Mouse (Mus musculus) adrenal gland, adult 18-20 months (tissue): Measurements from ENCODE around the gene Sod3. TPM values are rescaled to one million over a fixed set of nuclear protein-coding genes. Genes with fewer than 3 reads are reported as not detected.

ENCODE experiments used
- DNase-seq, 2 experiments: peaks; one replicate each; pipeline ENCODE4 v3.0.0; 2021 to 2022; ENCODE audit warnings: low spot score in 2 of 2
- total RNA-seq, 2 experiments: library from RNA; stranded (reverse); gene quantifications; 1 replicate in 1 of 2; 2 replicates in 1 of 2; pipeline ENCODE4 v1.2.3; 2021

The Sod3 gene
- total RNA-seq, 2 experiments from 2014 or later = 155 to 227 TPM

GRCm38 (mm10) chr5:52370901-52371300 is 7.3 kb downstream of the Sod3 start:
- DNase-seq = no peak

DNA sequence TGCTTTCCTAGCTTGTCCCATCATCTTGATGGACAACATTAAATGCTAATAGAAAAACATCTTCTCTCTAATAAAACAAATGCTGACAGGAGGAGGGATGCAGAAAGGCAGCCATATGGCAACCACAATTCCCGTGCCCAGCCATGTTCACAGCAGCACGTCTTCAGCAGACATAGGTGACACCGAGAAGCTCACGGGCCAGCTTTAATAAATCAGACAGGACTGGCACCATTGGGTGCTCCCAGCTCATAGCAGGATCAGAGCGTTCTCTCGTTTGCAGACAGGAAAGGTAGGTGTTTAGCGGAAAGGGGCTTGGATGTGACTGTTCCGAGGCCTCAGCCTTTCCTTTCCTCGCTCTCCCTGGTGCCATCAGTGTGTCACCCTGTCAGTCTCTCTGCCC is 12.3 kb downstream of the Sod3 start:
- DNase-seq = no peak

GRCm38 (mm10) chr5:52382837-52383236 is 19.2 kb downstream of the Sod3 start:
- no peak for DNase-seq

DNA sequence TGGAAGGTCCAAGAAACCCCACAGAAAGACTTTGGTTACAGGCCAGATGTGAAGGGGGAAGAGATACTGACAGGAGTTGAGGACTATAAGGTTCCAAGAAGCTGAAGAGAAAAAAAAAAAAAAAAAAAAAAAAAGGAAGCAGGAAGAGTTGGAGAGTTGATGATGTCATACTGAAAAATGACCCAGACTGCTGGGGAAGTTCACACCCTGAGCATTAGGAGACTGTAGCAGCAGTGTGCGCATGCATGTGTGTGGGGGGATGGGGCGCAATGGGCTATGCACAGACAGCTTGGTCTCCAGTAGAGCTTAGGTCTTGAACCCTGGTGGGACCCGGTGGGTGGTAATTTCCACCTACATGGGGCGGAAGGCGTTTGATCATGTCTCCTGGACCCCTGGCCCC is 20.2 kb downstream of the Sod3 start:
- DNase-seq = no peak

DNA sequence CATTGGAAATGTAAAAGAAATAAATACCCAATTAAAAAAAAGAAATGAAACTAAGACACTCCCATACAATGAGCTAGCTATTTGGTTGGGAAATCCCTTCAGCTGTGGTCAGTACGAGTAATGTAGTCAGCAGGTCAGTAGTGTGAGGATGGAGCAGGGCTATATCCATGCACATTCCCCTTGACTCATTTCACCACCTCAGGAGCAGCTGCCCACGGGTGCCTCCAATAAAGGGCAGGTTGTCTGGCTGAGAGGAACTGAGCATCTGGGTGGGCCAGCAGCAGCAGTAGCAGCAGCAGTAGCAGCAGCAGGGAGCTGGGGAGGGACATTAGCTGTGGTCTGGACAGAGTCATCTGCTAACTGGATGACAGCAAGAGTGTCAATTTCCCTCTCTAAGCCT is 22.4 kb downstream of the Sod3 start:
- no peak for DNase-seq

DNA sequence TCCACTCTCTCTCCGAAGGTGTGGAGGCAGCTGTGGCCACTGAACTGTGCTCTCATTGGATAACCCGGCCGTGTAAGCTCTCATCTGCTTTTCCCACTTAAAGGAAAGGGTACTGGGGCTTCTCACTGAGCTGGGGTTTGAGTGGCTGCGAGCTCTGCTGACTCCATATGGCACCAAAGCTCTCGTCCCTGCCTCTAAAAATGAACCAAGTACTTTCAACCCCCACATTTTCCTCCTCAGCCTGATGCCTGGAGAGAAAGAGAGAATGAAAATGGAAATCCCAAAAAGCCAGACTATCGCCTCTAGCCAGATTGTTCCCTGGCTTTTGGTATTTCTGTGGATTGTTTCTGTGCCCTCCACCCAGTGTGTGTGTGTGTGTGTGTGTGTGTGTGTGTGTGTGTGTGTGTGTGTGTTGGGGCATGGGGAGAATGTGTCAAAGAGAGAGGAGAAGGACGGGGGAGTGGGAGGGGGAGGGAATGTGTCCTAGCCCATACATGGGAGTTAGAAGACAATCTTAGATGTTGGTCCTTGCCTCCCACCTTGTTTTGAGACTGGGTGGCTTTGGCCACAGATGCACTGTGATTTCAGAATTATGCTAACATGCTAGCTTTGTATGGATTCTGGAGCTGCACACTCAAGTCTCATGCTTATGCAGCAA is 24.6 kb downstream of the Sod3 start:
- no peak for DNase-seq

- no peak for DNase-seq
Observed at GRCm38 (mm10) chr5:52390381-52390780, 26.8 kb downstream of the Sod3 start.

DNA sequence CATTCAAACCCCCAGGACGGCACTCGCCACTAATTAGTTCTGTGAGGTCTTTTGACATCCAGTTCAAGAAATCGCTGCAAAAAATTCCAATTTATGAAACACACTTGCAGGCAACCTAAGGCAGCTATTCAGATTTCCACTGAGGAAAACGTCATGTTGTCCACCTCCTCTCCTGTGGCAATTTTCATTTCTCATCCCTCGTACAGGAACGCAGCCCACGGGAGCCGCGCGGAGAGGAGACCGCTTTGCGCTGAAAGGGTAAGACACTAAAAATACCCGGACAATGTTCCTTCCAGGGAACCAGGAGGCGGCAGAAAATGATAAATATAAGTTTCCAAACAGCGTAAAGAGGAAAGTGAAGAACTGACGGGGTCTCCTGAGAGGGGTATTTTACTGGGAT is 27.9 kb downstream of the Sod3 start:
- DNase-seq = no peak

- no peak for DNase-seq
Observed at GRCm38 (mm10) chr5:52393756-52394155, 30.2 kb downstream of the Sod3 start.

DNA sequence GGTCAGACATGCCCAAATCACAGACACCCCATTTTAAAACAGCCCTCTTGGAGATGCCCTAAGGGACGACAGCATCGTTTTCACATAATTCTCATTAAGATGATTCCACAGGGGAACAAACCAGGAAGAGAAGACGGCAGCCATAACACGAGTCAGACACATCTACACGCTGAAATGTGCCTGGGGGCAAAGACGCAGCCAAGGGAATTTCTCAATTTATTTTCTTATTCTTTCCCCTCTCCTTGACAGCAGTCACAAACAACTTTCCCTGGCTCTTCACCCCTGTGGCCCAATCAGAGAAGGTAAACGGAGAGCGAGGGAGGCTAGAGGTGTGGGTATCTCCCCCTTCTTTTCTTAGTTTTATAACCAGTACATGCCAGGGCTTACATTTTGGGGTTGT is 40.8 kb downstream of the Sod3 start:
- no peak for DNase-seq

DNA sequence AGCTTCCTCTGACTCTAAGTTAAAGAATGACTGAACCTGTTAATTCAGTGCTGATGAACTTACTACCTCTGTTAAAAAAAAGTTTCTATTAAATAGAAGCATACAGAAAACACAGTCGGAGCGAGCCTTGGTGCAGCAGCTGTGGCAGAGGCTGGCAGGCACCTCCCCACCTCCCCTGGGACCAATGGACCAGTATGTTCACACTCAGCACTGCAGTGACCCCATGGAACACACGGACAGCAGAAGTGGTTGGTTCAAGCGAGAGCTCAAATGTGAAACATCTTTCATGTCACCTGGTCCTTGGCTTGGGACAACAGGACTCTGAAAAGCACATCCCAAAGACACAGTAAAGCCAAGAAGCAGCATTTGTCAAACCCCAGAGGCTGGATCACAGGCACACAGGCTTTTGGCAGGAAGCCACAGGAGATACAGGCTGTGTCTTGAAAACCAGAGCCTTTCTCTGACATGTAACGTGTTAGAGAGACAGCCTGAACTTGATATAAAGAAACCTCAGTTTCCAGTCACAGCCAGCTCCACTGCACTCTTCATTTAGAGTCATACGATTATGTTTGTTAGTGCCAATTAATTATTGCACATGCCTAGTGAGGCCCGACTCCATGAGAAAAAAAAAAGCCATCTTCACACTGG is 45.2 kb downstream of the Sod3 start:
- DNase-seq = no peak

- no peak for DNase-seq
Observed at GRCm38 (mm10) chr5:52410197-52410596, 46.6 kb downstream of the Sod3 start.

- no peak for DNase-seq
Observed at GRCm38 (mm10) chr5:52411567-52411966, 48.0 kb downstream of the Sod3 start.

- no peak for DNase-seq
Observed at GRCm38 (mm10) chr5:52415193-52415592, 51.6 kb downstream of the Sod3 start.

GRCm38 (mm10) chr5:52415917-52416316 is 52.3 kb downstream of the Sod3 start:
- DNase-seq = no peak

- DNase-seq = no peak
Observed at GRCm38 (mm10) chr5:52416485-52416884, 52.9 kb downstream of the Sod3 start.

Other genes with a start within 250 kb of the Sod3 start
- gene Dhx15, start 173.3 kb upstream of the Sod3 start, total RNA-seq = 100 to 1,000 TPM; 111 to 123 TPM
- 1 to 10 TPM; 6.2 to 6.8 TPM for gene Ccdc149, start 107.7 kb downstream of the Sod3 start, total RNA-seq
- 1 to 10 TPM in 1 of 2 experiments, under 1 TPM in 1; 0.46 to 2.2 TPM for gene Lgi2, start 202.7 kb downstream of the Sod3 start, total RNA-seq